Comparison of ENCODE assay signal across 27 mouse cellular contexts in genomic region chr12:79456251-79456650, GRCm38 (mm10).
A peak's percentile ranks its signal among the peaks of the same experiment; 100 is the strongest.
DNase-seq lines count a peak whose midpoint lies in the region; ATAC-seq lines count a peak whose summit lies in the region.
"Had no signal": no experiment of that assay in that cellular context is flagged by ENCODE, and none has a peak within 500 bp of the region (broad histone marks: within the 10 kb centered on the region; RNA-seq: fewer than 3 reads in every experiment).

No protein-coding gene starts in this region.

- peaks cover 6% of the 10 kb centered on the region for H3K4me1 ChIP-seq in hindbrain, embryonic 12.5 days
- no peaks in the 10 kb centered on the region; the same call in 1 of the 2 replicates for H3K4me1 ChIP-seq in hindbrain, embryonic 11.5 days (replicated peaks; ENCODE audit: control insufficient read depth, insufficient read depth, low read length)
- H3K4me1 ChIP-seq in midbrain, embryonic 11.5 days (ENCODE audit: control insufficient read depth, insufficient read depth, low read length), result no peaks in the 10 kb centered on the region
- H3K4me1 ChIP-seq in midbrain, embryonic 14.5 days (ENCODE audit: control insufficient read depth, insufficient read depth, low read length), result no peaks in the 10 kb centered on the region
- peaks cover 6% of the 10 kb centered on the region for H3K4me1 ChIP-seq in forebrain, embryonic 14.5 days (ENCODE audit: control insufficient read depth, insufficient read depth, low read length)

- peak overlapping the region; percentile 18; the same call in 1 of the 2 replicates for H3K27ac ChIP-seq in hindbrain, embryonic 12.5 days
- H3K27ac ChIP-seq in hindbrain, embryonic 11.5 days (ENCODE audit: low read depth, low read length), result no peak overlapping the region
- no peak overlapping the region for H3K27ac ChIP-seq in midbrain, embryonic 11.5 days (ENCODE audit: low read depth, low read length)
- H3K27ac ChIP-seq in midbrain, embryonic 14.5 days (replicated peaks; ENCODE audit: low read depth, low read length), result no peak overlapping the region
- peak overlapping the region; percentile 10; the same call in 1 of the 2 replicates for H3K27ac ChIP-seq in forebrain, embryonic 14.5 days (ENCODE audit: low read depth, low read length)
- H3K27ac ChIP-seq: heart, adult 2 months; hindbrain, embryonic 15.5 days; intestine, embryonic 15.5 days; left cerebral cortex, adult 2 months; macrophage; midbrain, embryonic 12.5 days; neural tube, embryonic 12.5 days had no signal

- no peak for DNase-seq in hindbrain, embryonic 11.5 days (ENCODE audit: low spot score)
- peak; percentile 59 for DNase-seq in midbrain, embryonic 11.5 days (ENCODE audit: low spot score, missing footprints)
- no peak for DNase-seq in midbrain, embryonic 14.5 days
- no peak for DNase-seq in forebrain, embryonic 14.5 days (ENCODE audit: low spot score)
- DNase-seq in c-Kit-positive CD71-positive TER-119-positive erythroid progenitor cells, embryonic 14.5 days (ENCODE audit: low spot score), result no peak
- no peak for DNase-seq in spleen, postnatal 10 days (ENCODE audit: low spot score in 2 of 2)
- DNase-seq: B cell, adult 2 months; cerebellum, adult 11-12 months; gastrocnemius, postnatal 25 days; heart, adult 2 months; kidney, adult 9 months; liver, postnatal 0 days; right cerebral cortex, postnatal 25 days; thymus, postnatal 14 days had no signal

- ATAC-seq in hindbrain, embryonic 12.5 days (ENCODE audit: low FRiP score), result no peak
- no peak for ATAC-seq in hindbrain, embryonic 11.5 days (ENCODE audit: low FRiP score)
- ATAC-seq in midbrain, embryonic 11.5 days (ENCODE audit: low FRiP score), result no peak
- no peak for ATAC-seq in midbrain, embryonic 14.5 days (ENCODE audit: low FRiP score, low TSS enrichment)
- ATAC-seq in forebrain, embryonic 14.5 days, result no peak
- ATAC-seq: intestine, embryonic 15.5 days; liver, postnatal 0 days; lung, postnatal 0 days; Patski had no signal

- no peaks in the 10 kb centered on the region for H3K9me3 ChIP-seq in hindbrain, embryonic 12.5 days (replicated peaks)
- no peaks in the 10 kb centered on the region for H3K9me3 ChIP-seq in hindbrain, embryonic 11.5 days (ENCODE audit: control insufficient read depth, low read length)
- no peaks in the 10 kb centered on the region for H3K9me3 ChIP-seq in midbrain, embryonic 11.5 days (ENCODE audit: control insufficient read depth, low read length)
- no peaks in the 10 kb centered on the region for H3K9me3 ChIP-seq in midbrain, embryonic 14.5 days (ENCODE audit: control insufficient read depth, low read length)
- H3K9me3 ChIP-seq in forebrain, embryonic 14.5 days (replicated peaks; ENCODE audit: control insufficient read depth, low read length), result no peaks in the 10 kb centered on the region
- H3K9me3 ChIP-seq: embryonic facial prominence, embryonic 12.5 days; G1E; hindbrain, embryonic 15.5 days; intestine, embryonic 15.5 days; midbrain, embryonic 12.5 days; neural tube, embryonic 12.5 days had no signal

- no peak overlapping the region for H3K4me3 ChIP-seq in hindbrain, embryonic 12.5 days
- no peak overlapping the region for H3K4me3 ChIP-seq in hindbrain, embryonic 11.5 days (ENCODE audit: low read depth, low read length)
- no peak overlapping the region for H3K4me3 ChIP-seq in midbrain, embryonic 11.5 days (ENCODE audit: low read depth, low read length)
- no peak overlapping the region for H3K4me3 ChIP-seq in midbrain, embryonic 14.5 days (replicated peaks; ENCODE audit: low read depth, low read length)
- no peak overlapping the region for H3K4me3 ChIP-seq in forebrain, embryonic 14.5 days (ENCODE audit: low read depth, low read length)
- H3K4me3 ChIP-seq: embryonic facial prominence, embryonic 12.5 days; heart, adult 2 months; hindbrain, embryonic 15.5 days; intestine, embryonic 15.5 days; left cerebral cortex, adult 2 months; midbrain, embryonic 12.5 days; neural tube, embryonic 12.5 days had no signal

- no peaks in the 10 kb centered on the region for H3K36me3 ChIP-seq in hindbrain, embryonic 12.5 days
- H3K36me3 ChIP-seq in hindbrain, embryonic 11.5 days (ENCODE audit: control insufficient read depth, insufficient read depth, low read length), result no peaks in the 10 kb centered on the region
- no peaks in the 10 kb centered on the region for H3K36me3 ChIP-seq in midbrain, embryonic 11.5 days (ENCODE audit: control insufficient read depth, insufficient read depth, low read length)
- no peaks in the 10 kb centered on the region for H3K36me3 ChIP-seq in midbrain, embryonic 14.5 days (ENCODE audit: control insufficient read depth, insufficient read depth, low read length)
- H3K36me3 ChIP-seq in forebrain, embryonic 14.5 days (ENCODE audit: control insufficient read depth, insufficient read depth, low read length), result no peaks in the 10 kb centered on the region
- H3K36me3 ChIP-seq: embryonic facial prominence, embryonic 12.5 days; hindbrain, embryonic 15.5 days; intestine, embryonic 15.5 days; midbrain, embryonic 12.5 days; neural tube, embryonic 12.5 days had no signal

- no peak overlapping the region for H3K9ac ChIP-seq in hindbrain, embryonic 12.5 days
- H3K9ac ChIP-seq in hindbrain, embryonic 11.5 days (ENCODE audit: low read depth, low read length), result no peak overlapping the region
- H3K9ac ChIP-seq in midbrain, embryonic 11.5 days (ENCODE audit: low read length), result no peak overlapping the region
- H3K9ac ChIP-seq in midbrain, embryonic 14.5 days (replicated peaks; ENCODE audit: low read length), result no peak overlapping the region
- no peak overlapping the region for H3K9ac ChIP-seq in forebrain, embryonic 14.5 days (ENCODE audit: low read length)
- H3K9ac ChIP-seq: embryonic facial prominence, embryonic 12.5 days; hindbrain, embryonic 15.5 days; intestine, embryonic 15.5 days; liver, postnatal 0 days; midbrain, embryonic 12.5 days; neural tube, embryonic 12.5 days had no signal

- no peak overlapping the region for H3K4me2 ChIP-seq in hindbrain, embryonic 12.5 days (replicated peaks)
- H3K4me2 ChIP-seq in hindbrain, embryonic 11.5 days (replicated peaks; ENCODE audit: low read depth, low read length), result no peak overlapping the region
- H3K4me2 ChIP-seq in midbrain, embryonic 11.5 days, result no peak overlapping the region
- no peak overlapping the region for H3K4me2 ChIP-seq in midbrain, embryonic 14.5 days (ENCODE audit: low read length)
- H3K4me2 ChIP-seq in forebrain, embryonic 14.5 days (ENCODE audit: low read length), result no peak overlapping the region
- H3K4me2 ChIP-seq: embryonic facial prominence, embryonic 12.5 days; hindbrain, embryonic 15.5 days; intestine, embryonic 15.5 days; liver, embryonic 11.5 days; midbrain, embryonic 12.5 days; neural tube, embryonic 12.5 days had no signal

- H3K27me3 ChIP-seq in hindbrain, embryonic 12.5 days, result no peaks in the 10 kb centered on the region
- H3K27me3 ChIP-seq in hindbrain, embryonic 11.5 days (ENCODE audit: control insufficient read depth, insufficient read depth, low read length), result no peaks in the 10 kb centered on the region
- H3K27me3 ChIP-seq in midbrain, embryonic 11.5 days (ENCODE audit: control insufficient read depth, insufficient read depth, low read length), result no peaks in the 10 kb centered on the region
- no peaks in the 10 kb centered on the region for H3K27me3 ChIP-seq in midbrain, embryonic 14.5 days (ENCODE audit: control insufficient read depth, insufficient read depth, low read length)
- no peaks in the 10 kb centered on the region for H3K27me3 ChIP-seq in forebrain, embryonic 14.5 days (replicated peaks; ENCODE audit: control insufficient read depth, insufficient read depth, low read length)
- H3K27me3 ChIP-seq: CH12.LX; embryonic facial prominence, embryonic 12.5 days; hindbrain, embryonic 15.5 days; intestine, embryonic 15.5 days; midbrain, embryonic 12.5 days; neural tube, embryonic 12.5 days; Patski had no signal

- WGBS in hindbrain, embryonic 12.5 days, result 90% methylated on average over 9 of the region's 9 CpGs
- WGBS in hindbrain, embryonic 11.5 days, result 87% methylated on average over 9 of the region's 9 CpGs
- WGBS in midbrain, embryonic 11.5 days, result 90% methylated on average over 9 of the region's 9 CpGs
- 92% methylated on average over 9 of the region's 9 CpGs for WGBS in midbrain, embryonic 14.5 days
- WGBS in forebrain, embryonic 14.5 days, result 53% methylated on average over 9 of the region's 9 CpGs

Comparison
In these comparisons a context has a peak if more than half of its experiments do, and no peak if none do; other contexts are left out.
1. H3K27ac ChIP-seq: peak in hindbrain, embryonic 12.5 days (single experiment) and forebrain, embryonic 14.5 days (single experiment); none in hindbrain, embryonic 11.5 days (single experiment), midbrain, embryonic 11.5 days (single experiment) and midbrain, embryonic 14.5 days (single experiment).